Comparison of ENCODE assay signal across 1 mouse cellular context in genomic region chr7:107661189-107661842, GRCm38 (mm10).
A peak's percentile ranks its signal among the peaks of the same experiment; 100 is the strongest.
TF ChIP-seq lines count a peak whose summit lies in the region.

No protein-coding gene starts in this region.

TF ChIP-seq in CH12.LX, 34 proteins besides CTCF, POLR2A, EP300 and RAD21:
- TF ChIP-seq ZC3H11A (IDR thresholded peaks at IDR 0.05; ENCODE audit: low read depth, low read length) = peak; percentile 41
- no peak for TF ChIP-seq TBP (conservative IDR thresholded peaks at IDR 0.05; ENCODE audit: low read depth, low read length)
- TF ChIP-seq SMC3 (IDR thresholded peaks at IDR 0.05; ENCODE audit: low read depth, low read length) = peak; percentile 92
- no peak for TF ChIP-seq ZMIZ1 (IDR thresholded peaks at IDR 0.05; ENCODE audit: low read depth, low read length)
- no peak for TF ChIP-seq USF1 (IDR thresholded peaks at IDR 0.05; ENCODE audit: low read depth, low read length)
- 0 out of 2 replicates have a peak, but pooled peaks have one; percentile 19 for TF ChIP-seq MAX (IDR thresholded peaks at IDR 0.05; ENCODE audit: low read length)
TF ChIP-seq in CH12.LX: peak in this region for 3.
